Mouse (Mus musculus) megakaryocyte, adult 5-6 weeks (primary cell): ENCODE measurements around the gene 1700021F05Rik. TPM values are rescaled to one million over a fixed set of nuclear protein-coding genes. Genes with fewer than 3 reads are reported as not detected.

Experiments used
- ATAC-seq: 2 replicates; pipeline ENCODE4 v1.8.0; 2016; ENCODE audit warnings: mild to moderate bottlenecking, inconsistent platforms; ENCODE audit not compliant: poor library complexity, severe bottlenecking
- total RNA-seq, 2 experiments: library from RNA; stranded (forward) in 1 of 2; stranded (reverse) in 1 of 2; fragments of 153-499, 151-499 nt in 1 of 2; fragments of 221-1000, 200-1000 nt in 1 of 2; gene quantifications; 2 replicates each; pipeline versions ENCODE4 v1.2.3 to v1.2.4; 2015 to 2017

The 1700021F05Rik gene
- total RNA-seq, 2 experiments from 2014 or later: 24.9 to 57.8 TPM

- no peak for ATAC-seq
Measured at GRCm38 (mm10) chr10:43485751-43486268, 55.0 kb downstream of the 1700021F05Rik start.

- ATAC-seq: no peak
Measured at GRCm38 (mm10) chr10:43483426-43483995, 57.3 kb downstream of the 1700021F05Rik start.

GRCm38 (mm10) chr10:43482021-43482420 lies 58.8 kb downstream of the 1700021F05Rik start:
- no peak for ATAC-seq

GRCm38 (mm10) chr10:43481179-43481578 lies 59.6 kb downstream of the 1700021F05Rik start:
- no peak for ATAC-seq

- no peak for ATAC-seq
Measured at GRCm38 (mm10) chr10:43480227-43480849, 60.5 kb downstream of the 1700021F05Rik start.

GRCm38 (mm10) chr10:43479436-43480157 lies 61.2 kb downstream of the 1700021F05Rik start:
- peak; percentile 95 for ATAC-seq

- peak; percentile 35 for ATAC-seq
Measured at GRCm38 (mm10) chr10:43478751-43479435, 61.9 kb downstream of the 1700021F05Rik start, which contains the start of gene Bend3. Gene Bend3 (plus strand): TSS chr10:43478831.

GRCm38 (mm10) chr10:43477865-43478681 lies 62.7 kb downstream of the 1700021F05Rik start:
- no peak for ATAC-seq

GRCm38 (mm10) chr10:43477459-43477858 lies 63.3 kb downstream of the 1700021F05Rik start:
- no peak for ATAC-seq

- ATAC-seq: no peak
Measured at GRCm38 (mm10) chr10:43475376-43475775, 65.4 kb downstream of the 1700021F05Rik start.

Other genes with a start within 250 kb of the 1700021F05Rik start
- gene Bend3, start 62.2 kb downstream of the 1700021F05Rik start, total RNA-seq (2015): 1.5 and 2.4 TPM in 2 replicates
- gene Bend3, start 62.2 kb downstream of the 1700021F05Rik start, total RNA-seq (2017): 0.84 and 1.1 TPM in 2 replicates
- 3.6 and 6.0 TPM in 2 replicates for gene Gm9803, start 16.9 kb downstream of the 1700021F05Rik start, total RNA-seq (2015)
- 1.7 and 2.1 TPM in 2 replicates for gene Gm9803, start 16.9 kb downstream of the 1700021F05Rik start, total RNA-seq (2017)
- gene Cd24a, start 37.3 kb upstream of the 1700021F05Rik start, total RNA-seq (2015): 469 and 474 TPM in 2 replicates
- 421 and 545 TPM in 2 replicates for gene Cd24a, start 37.3 kb upstream of the 1700021F05Rik start, total RNA-seq (2017)